Mouse (Mus musculus) Patski (cell line): ENCODE data around the gene Ap1g1. TPM values are rescaled to one million over a fixed set of nuclear protein-coding genes. Genes with fewer than 3 reads are reported as not detected.

Source experiments
- ATAC-seq: fragments of 100-300 bp; one replicate; pipeline ENCODE4 v1.8.0; 2021
- CTCF ChIA-PET: fragments of 350-600 bp; sonication (Branson Sonifier 250); formaldehyde crosslinking; loops from one replicate; lab custom pipeline; 2022; ENCODE audit warnings: inconsistent platforms; lab: Charles Lee
- POLR2A ChIA-PET: fragments of 350-600 bp; sonication (Branson Sonifier 250); formaldehyde crosslinking; loops from one replicate; lab custom pipeline; 2022; ENCODE audit warnings: antibody characterized with exemption, inconsistent platforms; lab: Charles Lee
- DNase-seq: peaks from one replicate; pipeline ENCODE4 v3.0.0-alpha.2; 2011; ENCODE audit warnings: low read depth, low spot score
- H3K27me3 ChIP-seq: fragments of 371-371 bp; one replicate; pipeline ENCODE4 v1.5.1; 2021
- CTCF ChIP-seq: fragments of 100-300 bp; IDR thresholded peaks from one replicate; pipeline ENCODE4 v1.5.1; 2021
- in situ Hi-C: fragments of 300-500 bp; cut with MboI; formaldehyde crosslinking; loops from 3 replicates; pipeline ENCODE4 v1.11.1; 2018; ENCODE audit warnings: low pct_unique_long_range_greater_than_20kb, mixed read lengths
- polyA plus RNA-seq: library from polyadenylated mRNA; unstranded; gene quantifications from one replicate; pipeline ENCODE4 v1.2.3, GENCODE M21; 2021

The Ap1g1 gene
- polyA plus RNA-seq, 1 experiment from 2014 or later: 104 TPM

- DNase-seq (no peak), ATAC-seq (no peak)
- CTCF ChIA-PET: no interaction called here
- H3K27me3 ChIP-seq: no peaks in the 10 kb centered on the region
- TF ChIP-seq CTCF: no peak
- POLR2A ChIA-PET: no interaction called here
- in situ Hi-C loops: no loop called here
Measured at GRCm38 (mm10) chr8:109880012-109880662, 101.8 kb downstream of the Ap1g1 start.

GRCm38 (mm10) chr8:109885294-109885693 is 106.9 kb downstream of the Ap1g1 start:
- no peak for ATAC-seq
- in situ Hi-C loops: no loop called here
- POLR2A ChIA-PET: no interaction called here

GRCm38 (mm10) chr8:109889211-109889610 is 110.9 kb downstream of the Ap1g1 start:
- no peaks in the 10 kb centered on the region for H3K27me3 ChIP-seq
- ChIA-PET CTCF (interaction anchor here (1.1 kb wide), 2 partner anchors 10 to 28 kb away, joined by 3 read pairs; no protein-coding TSS in a partner anchor), POLR2A (no interaction called here)
- DNase-seq: no peak
- in situ Hi-C loops: no loop called here
- TF ChIP-seq CTCF: no peak
- ATAC-seq: no peak

More at GRCm38 (mm10) chr8:109885294-109885693, 106.9 kb downstream of the Ap1g1 start:
- no peak for TF ChIP-seq CTCF
- no peaks in the 10 kb centered on the region for H3K27me3 ChIP-seq
- DNase-seq: no peak
- CTCF ChIA-PET: interaction anchor here (1.5 to 2.4 kb wide), 2 partner anchors 9 to 13 kb away, joined by 4 to 7 read pairs; no protein-coding TSS in a partner anchor

GRCm38 (mm10) chr8:109890794-109891585 is 112.6 kb downstream of the Ap1g1 start:
- no peak for DNase-seq
- in situ Hi-C loops: no loop called here
- ATAC-seq: no peak
- ChIA-PET CTCF (interaction anchor here (1.0 to 1.6 kb wide), 2 partner anchors 14 to 60 kb away, joined by 3 read pairs; no protein-coding TSS in a partner anchor), POLR2A (no interaction called here)
- H3K27me3 ChIP-seq: no peaks in the 10 kb centered on the region
- TF ChIP-seq CTCF: no peak

- ChIA-PET CTCF (interaction anchor here (1.1 to 1.6 kb wide), 2 partner anchors 9 to 23 kb away, joined by 3 to 4 read pairs; no protein-coding TSS in a partner anchor), POLR2A (no interaction called here)
- no peaks in the 10 kb centered on the region for H3K27me3 ChIP-seq
- no peak for ATAC-seq
- no peak for TF ChIP-seq CTCF
- in situ Hi-C loops: no loop called here
- no peak for DNase-seq
Measured at GRCm38 (mm10) chr8:109894636-109895035, 116.3 kb downstream of the Ap1g1 start.

- POLR2A ChIA-PET: no interaction called here
- ATAC-seq (no peak), DNase-seq (no peak)
- CTCF ChIA-PET: no interaction called here
- no peak for TF ChIP-seq CTCF
- H3K27me3 ChIP-seq: no peaks in the 10 kb centered on the region
- in situ Hi-C loops: no loop called here
Measured at GRCm38 (mm10) chr8:109895355-109895754, 117.0 kb downstream of the Ap1g1 start.

- ATAC-seq (no peak), DNase-seq (no peak)
- POLR2A ChIA-PET: no interaction called here
- TF ChIP-seq CTCF: peak; percentile 5
- in situ Hi-C loops: no loop called here
- CTCF ChIA-PET: no interaction called here
- no peaks in the 10 kb centered on the region for H3K27me3 ChIP-seq
Measured at GRCm38 (mm10) chr8:109902379-109902778, 124.0 kb downstream of the Ap1g1 start.

GRCm38 (mm10) chr8:109903909-109904469 is 125.6 kb downstream of the Ap1g1 start:
- no peaks in the 10 kb centered on the region for H3K27me3 ChIP-seq
- CTCF ChIA-PET: interaction anchor here (7.0 kb wide), 1 partner anchor 13 kb away, joined by 31 read pairs; no protein-coding TSS in a partner anchor
- ATAC-seq (no peak), DNase-seq (no peak)
- POLR2A ChIA-PET: interaction anchor here (0.7 kb wide), 1 partner anchor 1421 kb away, joined by 4 read pairs; no protein-coding TSS in a partner anchor
- TF ChIP-seq CTCF: no peak
- in situ Hi-C loops: no loop called here

GRCm38 (mm10) chr8:109904928-109905668 is 126.7 kb downstream of the Ap1g1 start:
- CTCF ChIA-PET: interaction anchor here (0.8 to 7.0 kb wide), 3 partner anchors 9 to 13 kb away, joined by 3 to 31 read pairs (median 3); no protein-coding TSS in a partner anchor
- no peak for TF ChIP-seq CTCF
- POLR2A ChIA-PET: no interaction called here

GRCm38 (mm10) chr8:109906907-109907306 is 128.6 kb downstream of the Ap1g1 start:
- CTCF ChIA-PET: interaction anchor here (2.4 to 7.0 kb wide), 2 partner anchors 8 to 10 kb away, joined by 7 to 31 read pairs; no protein-coding TSS in a partner anchor
- no peak for TF ChIP-seq CTCF
- POLR2A ChIA-PET: no interaction called here
- ATAC-seq: no peak
- no peaks in the 10 kb centered on the region for H3K27me3 ChIP-seq
- DNase-seq: no peak
- in situ Hi-C loops: no loop called here

More at GRCm38 (mm10) chr8:109904928-109905668, 126.7 kb downstream of the Ap1g1 start:
- no peaks in the 10 kb centered on the region for H3K27me3 ChIP-seq
- no peak for ATAC-seq
- in situ Hi-C loops: no loop called here
- DNase-seq: no peak
